Mouse (Mus musculus) monocyte, adult 5-6 weeks (primary cell): Measurements from ENCODE around the gene Rad54l. TPM values are rescaled to one million over a fixed set of nuclear protein-coding genes. Genes with fewer than 3 reads are reported as not detected.
A peak's percentile ranks its signal among the peaks of the same experiment; 100 is the strongest.

ENCODE experiments used
- ATAC-seq: fragments of 153-309, 156-312 bp; replicated peaks from 2 replicates; pipeline ENCODE4 v1.8.0; 2017; ENCODE audit warnings: mild to moderate bottlenecking; ENCODE audit not compliant: low TSS enrichment, insufficient number of reproducible peaks, severe bottlenecking, poor library complexity, low FRiP score
- total RNA-seq: library from RNA; stranded (forward); fragments of 200-1000, 200-491, 200-594 nt; gene quantifications from 3 replicates; pipeline ENCODE4 v1.2.3, GENCODE M21; 2017

The Rad54l gene
- total RNA-seq = 1.1 to 2.1 TPM (median 1.2 TPM) in 3 replicates

DNA sequence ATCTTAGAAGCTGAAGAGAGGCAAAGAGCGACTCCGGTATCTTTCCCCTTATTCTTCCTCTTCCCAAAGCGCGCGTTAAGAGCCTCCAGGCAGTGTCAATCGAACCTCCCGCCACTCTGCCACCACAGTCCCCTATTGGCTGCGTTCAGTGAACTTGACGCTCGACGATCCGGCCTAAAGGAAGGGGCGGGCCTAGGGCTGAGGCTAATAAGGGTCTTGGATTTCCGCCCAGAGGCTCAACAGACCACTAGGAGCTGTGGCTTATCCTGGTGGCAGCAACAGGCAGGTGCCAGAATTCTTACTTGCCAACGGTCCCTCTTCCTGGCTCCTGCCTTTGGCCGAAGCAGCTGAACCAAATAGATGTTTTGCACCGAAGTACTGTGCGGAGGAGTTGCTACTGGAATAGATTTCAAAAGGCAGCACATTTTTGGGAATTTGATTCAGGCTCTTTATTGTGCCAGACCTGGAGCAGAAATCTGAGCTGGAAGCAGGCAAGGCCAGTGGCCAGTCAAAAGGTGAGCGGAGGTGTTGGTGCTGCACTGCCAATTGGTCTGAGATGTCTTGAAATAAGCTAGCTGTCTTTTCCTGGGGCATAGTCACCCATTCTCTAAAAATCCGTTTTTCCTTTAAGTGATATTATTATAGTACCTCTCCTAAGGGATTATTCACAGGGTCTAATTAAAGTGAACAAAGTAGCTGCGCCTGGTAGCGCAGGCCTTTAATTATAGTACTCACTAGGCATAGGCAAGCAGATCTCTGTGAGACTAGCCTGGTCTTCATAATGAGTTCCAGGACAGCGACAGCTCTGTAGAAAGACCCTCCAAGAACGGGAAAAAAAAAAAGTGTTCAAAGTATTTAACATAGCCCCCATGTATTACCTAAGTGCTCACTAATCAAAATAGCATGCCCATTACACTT is at the start of gene Rad54l, which contains the start of gene Pomgnt1:
Gene Rad54l (minus strand): TSS at position 89 of the 918 bp plus-strand sequence.
Gene Pomgnt1 (plus strand): TSS at position 239 of the 918 bp plus-strand sequence.
- ATAC-seq = peak; percentile 96

DNA sequence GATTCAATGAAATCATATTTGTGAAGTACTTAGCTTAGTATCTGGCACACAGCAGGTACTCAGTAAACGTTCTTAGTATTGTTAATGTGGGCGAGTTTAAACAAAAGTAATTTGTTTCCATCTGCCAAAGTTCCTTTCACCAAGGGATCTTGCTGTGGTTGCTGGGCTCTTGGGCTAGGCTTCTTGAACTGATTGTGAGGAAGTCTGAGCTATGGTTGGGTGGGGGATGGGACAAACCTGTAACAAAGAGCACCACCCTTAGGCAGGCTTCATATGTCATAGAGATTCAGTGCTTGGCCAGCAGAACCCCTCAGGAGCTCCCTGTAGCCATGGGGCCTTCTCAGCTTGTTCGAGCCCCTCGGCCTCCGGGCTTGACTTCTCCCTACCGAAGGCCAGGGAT is 49.6 kb upstream of the Rad54l start, which contains the start of the genes 1700042G07Rik and Gm49337:
Gene 1700042G07Rik (plus strand): TSS at position 301 of the 400 bp plus-strand sequence.
Gene Gm49337 (plus strand): TSS at position 313 of the 400 bp plus-strand sequence.
- no peak for ATAC-seq

DNA sequence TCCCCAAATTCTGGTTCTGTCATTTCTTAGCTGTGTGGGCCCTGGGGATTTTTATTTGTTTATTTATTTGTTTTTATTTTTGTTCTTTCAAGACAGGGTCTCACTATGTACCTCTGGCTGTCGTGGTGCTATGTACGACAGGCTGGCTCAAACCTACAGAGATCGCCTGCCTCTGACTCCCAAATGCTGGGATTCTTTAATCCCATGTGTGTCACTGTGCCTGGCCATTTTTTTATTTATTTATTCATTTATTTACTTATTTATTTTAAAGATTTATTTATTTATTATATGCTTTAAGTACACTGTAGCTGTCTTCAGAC is 45.8 kb upstream of the Rad54l start:
- ATAC-seq = no peak

DNA sequence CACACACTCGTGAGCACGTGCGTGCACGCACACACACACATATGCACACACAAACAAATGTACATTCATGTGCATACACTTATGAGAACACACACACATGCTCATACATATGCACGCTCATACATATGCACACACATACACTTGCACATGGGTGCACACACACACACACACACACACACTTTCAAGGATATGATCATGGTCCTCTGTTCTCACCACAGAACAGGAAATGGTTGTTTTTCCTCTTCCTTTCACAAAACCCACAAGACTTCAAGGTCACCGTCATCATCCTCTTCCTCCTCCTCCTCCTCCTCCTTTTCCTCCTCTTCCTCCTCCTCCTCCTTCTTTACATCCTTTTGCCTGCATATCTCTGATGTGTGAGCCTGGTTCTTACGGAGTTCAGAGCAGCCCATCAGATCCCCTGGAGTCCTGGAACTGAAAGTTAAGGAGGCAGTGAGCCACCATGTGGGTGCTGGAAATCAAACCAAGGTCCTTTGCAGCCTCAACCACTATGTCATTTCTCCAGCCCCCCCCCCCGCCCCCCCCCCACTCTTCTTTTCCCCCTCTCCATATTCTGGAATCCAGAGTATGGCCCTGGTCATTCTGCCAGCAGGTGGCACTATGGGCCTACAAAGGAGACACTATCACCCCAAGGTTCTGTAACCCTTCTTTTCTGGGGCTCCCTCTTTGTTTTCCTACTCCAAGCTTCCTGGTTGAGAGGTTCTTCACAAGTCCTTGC is 45.3 kb upstream of the Rad54l start:
- ATAC-seq = 0 out of 2 replicates have a peak, but pooled peaks have one; percentile 68

- ATAC-seq = no peak
Observed at GRCm38 (mm10) chr4:116167404-116167803, 43.9 kb upstream of the Rad54l start, which contains the start of gene Tspan1. TSS of gene Tspan1 (minus strand) at chr4:116167601.

DNA sequence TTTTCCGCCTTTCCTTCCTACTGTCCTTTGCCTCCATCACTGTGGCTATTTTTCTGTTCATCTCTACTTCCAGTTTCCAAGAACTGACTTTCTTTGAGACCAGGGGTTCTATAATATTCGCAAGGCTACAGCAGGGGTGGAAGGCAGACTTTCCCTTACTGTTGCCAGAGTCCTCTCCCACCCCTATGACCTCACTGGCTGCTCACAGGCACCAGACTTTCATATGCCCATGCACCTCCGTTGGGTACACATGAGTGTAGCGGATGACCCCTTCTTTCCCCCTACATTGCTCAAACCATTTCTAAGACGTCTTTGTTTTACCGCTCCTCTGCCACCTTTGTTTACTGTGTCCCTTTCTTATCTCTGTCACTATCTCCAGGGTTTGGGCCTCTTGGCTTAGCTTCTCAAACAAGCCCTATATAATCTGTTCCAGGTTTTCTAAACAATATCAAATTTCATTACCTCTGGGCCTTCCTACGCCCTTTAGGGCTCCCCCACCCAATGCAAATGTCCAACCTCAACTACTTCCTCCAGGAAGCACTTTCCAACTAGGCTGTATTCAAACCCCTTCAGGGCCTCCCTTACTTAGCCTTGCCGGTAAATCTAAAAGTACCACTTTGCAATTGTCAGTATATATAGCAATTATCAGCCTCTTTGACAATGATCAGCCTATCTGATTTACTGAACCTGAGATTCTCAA is 42.4 kb upstream of the Rad54l start:
- no peak for ATAC-seq

DNA sequence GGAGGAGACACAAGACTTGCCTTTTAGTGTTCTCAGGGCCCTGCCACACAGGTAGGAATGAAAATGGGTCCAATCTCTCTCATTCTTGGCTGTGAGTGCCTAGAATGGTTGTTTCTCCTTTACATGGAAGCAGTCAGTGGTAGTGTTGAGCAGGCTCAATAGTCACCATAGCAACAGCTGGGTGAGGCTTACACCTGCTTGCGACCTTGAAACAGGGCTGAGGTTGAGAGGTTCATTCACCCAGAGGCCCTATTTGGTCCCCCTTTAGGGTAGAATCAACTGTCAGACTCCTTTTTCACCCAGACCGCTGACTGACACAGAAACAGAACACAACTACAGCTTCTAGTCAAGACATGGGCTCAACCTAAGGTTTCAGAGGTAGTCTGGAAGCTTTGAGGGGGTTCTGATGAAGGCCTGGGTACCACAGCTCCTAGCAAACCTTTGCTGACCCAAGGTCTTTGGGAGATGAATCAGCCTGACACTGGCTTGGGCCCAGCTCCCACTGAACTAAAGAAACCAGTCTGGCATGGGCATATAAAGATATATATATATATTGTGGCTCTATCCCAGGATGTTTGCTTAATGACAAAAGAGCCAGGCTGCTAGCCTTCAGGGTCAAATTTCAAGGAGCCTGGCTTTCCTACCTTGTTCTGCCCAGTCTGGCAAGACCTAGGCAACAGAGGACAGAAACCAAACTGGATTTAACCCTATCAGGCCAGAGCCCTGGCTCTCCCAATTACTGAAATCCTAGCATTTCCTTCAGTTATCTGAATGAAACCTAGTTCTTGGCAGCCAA is 41.5 kb upstream of the Rad54l start:
- no peak for ATAC-seq

DNA sequence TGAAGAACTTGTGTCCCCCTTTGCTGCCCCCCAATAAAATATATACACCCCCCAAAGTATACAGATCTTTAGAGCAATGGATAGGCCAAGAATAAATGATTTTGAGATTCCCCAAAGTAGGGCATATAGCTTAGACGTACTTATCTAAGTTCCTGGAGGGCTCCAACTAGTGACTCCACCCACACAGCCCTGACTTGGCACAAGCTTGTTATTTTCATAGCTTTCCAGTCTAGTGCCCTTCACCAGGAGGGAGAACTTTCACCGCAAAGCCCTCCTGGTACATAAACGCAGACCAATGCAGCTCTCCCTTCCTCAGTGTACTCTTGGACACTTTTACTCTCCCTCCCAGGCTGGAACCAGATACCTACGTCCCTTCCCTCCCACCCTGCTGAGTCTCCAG is 38.7 kb upstream of the Rad54l start:
- no peak for ATAC-seq

DNA sequence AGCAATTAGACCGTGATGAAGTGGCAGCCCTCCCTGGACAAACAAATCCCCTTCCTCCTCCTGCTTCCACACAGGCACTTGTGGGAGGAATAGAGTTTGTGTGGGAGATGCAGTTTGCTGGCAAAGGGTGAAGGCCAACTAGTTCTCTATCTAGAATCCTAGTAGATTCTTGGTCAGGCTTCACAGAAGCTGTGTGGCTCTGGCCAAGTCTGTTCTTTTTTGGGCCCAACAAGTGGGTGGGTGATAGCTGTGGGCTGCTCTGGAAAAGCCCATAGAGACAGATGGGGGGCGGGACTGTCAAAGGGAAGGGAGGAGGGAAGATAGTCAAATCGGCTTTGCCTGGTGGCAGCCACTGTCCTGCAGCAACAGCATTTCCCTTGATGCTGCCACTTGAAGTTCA is 37.3 kb upstream of the Rad54l start:
- ATAC-seq = no peak

GRCm38 (mm10) chr4:116159912-116160311 is 36.4 kb upstream of the Rad54l start:
- ATAC-seq = no peak

GRCm38 (mm10) chr4:116157882-116158281 is 34.4 kb upstream of the Rad54l start:
- no peak for ATAC-seq

- ATAC-seq = no peak
Observed at GRCm38 (mm10) chr4:116152702-116153101, 29.2 kb upstream of the Rad54l start.

DNA sequence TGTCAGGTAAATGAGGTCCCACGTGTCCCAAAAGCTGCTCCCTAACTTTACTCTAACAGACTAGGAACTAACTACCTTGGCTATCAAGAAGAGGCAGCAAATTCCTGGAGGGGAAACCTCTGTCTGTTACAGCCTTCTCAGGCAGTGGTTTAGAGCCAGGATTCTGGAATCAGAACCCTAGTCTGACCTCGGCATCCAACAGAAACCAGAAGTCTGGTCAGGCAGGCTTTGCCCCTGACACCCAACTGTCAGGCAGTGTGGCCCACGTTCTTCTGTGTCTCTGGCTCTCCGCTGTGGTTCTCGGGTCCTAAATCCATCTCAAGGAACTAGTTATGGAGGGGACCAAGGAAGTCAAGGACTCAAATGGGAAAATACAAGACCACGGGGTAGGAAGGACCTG is 27.7 kb upstream of the Rad54l start, which contains the start of gene Lurap1:
Gene Lurap1 (minus strand): TSS at position 101 of the 400 bp plus-strand sequence.
- ATAC-seq = no peak

DNA sequence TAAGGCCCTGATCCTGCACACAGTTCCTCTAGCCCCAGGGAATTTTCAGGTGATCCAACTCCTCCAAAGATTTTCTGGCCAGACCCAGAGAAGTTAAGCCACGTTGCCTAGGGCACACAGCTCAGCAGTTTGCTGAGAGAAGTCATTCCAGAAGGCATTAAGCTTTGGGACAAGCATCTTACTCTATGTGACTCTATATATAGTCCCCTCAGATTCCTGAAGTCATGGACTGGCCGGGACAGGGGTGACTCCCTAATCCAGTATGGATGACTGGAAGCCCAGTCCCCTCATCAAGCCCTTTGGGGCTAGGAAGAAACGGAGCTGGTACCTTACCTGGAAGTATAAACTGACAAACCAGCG is 27.4 kb upstream of the Rad54l start:
- no peak for ATAC-seq

GRCm38 (mm10) chr4:116150156-116150861 is 26.8 kb upstream of the Rad54l start:
- 0 out of 2 replicates have a peak, but pooled peaks have one; percentile 11 for ATAC-seq

- no peak for ATAC-seq
Observed at GRCm38 (mm10) chr4:116149812-116150155, 26.3 kb upstream of the Rad54l start.

- ATAC-seq = 0 out of 2 replicates have a peak, but pooled peaks have one; percentile 15
Observed at GRCm38 (mm10) chr4:116143891-116144717, 20.6 kb upstream of the Rad54l start.
